Mouse (Mus musculus): ENCODE measurements around the gene Kin.

The Kin gene

DNA sequence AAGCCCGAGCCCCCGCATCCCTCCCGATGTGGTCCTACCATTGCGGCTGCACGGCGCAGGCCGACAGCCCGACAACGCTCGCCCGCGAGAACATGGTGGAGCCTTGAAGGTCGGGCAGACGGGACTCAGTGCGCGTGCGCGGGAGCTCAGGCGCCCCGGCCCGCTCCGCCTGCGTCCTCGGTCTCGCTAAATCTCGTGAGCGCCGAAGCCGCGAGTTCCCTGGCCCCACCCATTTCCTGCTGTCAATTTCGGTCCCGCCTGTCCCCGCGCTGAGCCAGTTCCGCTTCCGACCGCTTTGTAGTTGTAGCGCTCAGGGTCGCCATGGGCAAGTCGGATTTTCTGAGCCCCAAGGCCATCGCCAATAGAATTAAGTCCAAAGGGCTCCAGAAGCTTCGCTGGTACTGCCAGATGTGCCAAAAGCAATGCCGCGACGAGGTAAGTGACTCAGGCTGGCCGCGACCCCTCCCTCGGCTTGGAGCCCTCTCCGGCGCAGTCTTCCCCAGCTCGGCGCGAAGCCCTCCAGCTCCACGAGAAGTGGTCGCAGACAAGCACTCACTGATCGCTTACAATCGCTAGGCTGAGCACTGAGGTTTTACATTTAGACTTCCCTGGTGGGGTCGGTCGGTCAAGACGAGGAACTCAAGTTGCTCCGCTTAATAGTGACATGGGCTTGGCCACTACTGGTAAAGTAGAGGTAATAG is at the start of gene Kin, which contains the start of gene Atp5c1:
Gene Kin (plus strand): TSS at position 284 of the 701 bp plus-strand sequence.
Gene Atp5c1 (minus strand): TSS at position 201 of the 701 bp plus-strand sequence.
- peak; percentile 94 for DNase-seq (ENCODE audit: low spot score)

DNA sequence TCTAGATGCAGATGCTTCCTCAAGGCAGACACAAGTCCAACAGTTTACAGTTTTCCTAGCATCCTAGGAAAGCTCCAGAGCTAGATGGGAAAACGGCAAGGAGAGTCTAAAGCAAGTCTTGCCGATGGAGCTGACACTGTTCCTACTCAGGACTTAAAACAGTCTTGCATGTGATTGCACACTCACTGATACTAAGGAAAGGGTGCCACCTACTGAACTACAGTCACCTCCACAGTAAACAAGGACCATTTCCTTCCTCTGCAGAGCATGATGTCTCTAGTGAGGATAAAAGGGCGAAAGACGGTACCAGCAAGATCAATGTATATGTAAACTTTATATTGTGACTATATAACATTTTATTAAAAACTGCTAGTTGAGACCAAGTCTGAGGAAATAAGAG is 46.7 kb upstream of the Kin start:
- DNase-seq (ENCODE audit: low spot score): no peak

GRCm38 (mm10) chr2:10034976-10035375 is 45.4 kb upstream of the Kin start:
- DNase-seq (ENCODE audit: low spot score): no peak

- no peak for DNase-seq (ENCODE audit: low spot score)
These were observed 32.5 kb upstream of the Kin start for GRCm38 (mm10) chr2:10047758-10048436.

DNA sequence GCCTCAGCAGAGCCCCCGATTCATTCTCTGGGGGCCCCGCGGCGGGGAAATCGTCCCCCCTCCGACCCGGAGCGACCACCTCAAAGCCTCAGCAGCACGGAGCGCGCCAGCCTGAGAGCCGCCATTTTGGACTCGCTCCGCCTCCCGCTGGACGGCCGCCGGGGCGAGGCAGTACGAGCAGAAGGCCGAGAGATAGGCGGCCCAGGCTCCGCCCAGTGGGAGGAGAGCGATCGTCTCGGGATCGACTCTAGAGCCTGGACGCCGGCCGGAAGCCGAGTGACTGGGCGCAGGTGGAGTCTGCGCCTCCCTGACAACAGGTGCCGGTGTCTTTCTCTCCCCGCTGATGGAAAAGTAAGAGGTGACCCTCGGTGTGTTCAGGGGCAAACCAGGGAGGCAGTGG is 31.9 kb upstream of the Kin start, which contains the start of gene Taf3:
Gene Taf3 (minus strand): TSS at position 136 of the 400 bp plus-strand sequence.
- DNase-seq (ENCODE audit: low spot score): peak; percentile 83

- no peak for DNase-seq (ENCODE audit: low spot score)
These were observed 30.9 kb upstream of the Kin start for GRCm38 (mm10) chr2:10049456-10049855.

- DNase-seq (ENCODE audit: low spot score): peak; percentile 54
These were observed 29.5 kb upstream of the Kin start for GRCm38 (mm10) chr2:10050878-10051277.

DNA sequence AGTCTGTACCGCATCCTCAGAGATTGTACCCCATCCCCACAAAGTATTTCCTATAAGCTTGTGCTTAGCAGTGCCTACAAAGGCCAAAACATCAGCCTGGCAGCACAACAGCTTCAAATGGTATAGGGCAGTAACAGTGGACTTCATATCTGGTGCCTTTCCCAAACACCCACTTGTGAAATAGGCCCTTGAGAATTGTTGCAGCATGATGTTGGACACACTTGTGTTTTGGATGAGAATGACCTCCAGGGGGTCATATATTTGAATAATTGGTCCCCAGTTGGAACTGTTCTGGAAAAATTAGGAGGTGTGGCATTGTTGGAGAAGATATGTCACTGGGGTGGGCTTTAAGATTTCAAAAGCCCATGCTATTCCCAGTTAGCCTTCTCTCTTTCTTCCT is 28.4 kb upstream of the Kin start:
- DNase-seq (ENCODE audit: low spot score): no peak

DNA sequence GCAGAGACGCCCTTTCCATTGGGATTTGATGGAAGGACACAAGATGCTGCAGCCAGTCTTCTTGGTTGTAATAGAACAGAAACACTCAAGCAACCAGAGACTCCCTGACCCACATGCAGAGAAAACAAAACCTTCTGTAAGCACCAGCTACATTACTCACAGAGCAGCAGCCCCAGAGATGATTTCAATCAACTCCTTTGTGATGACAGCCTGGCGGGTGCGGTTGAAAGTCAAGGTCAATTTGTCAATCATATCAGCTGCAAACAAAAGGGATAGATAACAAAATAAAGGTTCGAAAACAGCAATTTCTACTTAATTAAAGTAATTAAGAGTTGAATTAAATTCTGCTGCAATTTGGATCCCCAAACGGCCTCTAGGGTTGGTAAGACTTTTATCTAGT is 21.6 kb upstream of the Kin start:
- no peak for DNase-seq (ENCODE audit: low spot score)

DNA sequence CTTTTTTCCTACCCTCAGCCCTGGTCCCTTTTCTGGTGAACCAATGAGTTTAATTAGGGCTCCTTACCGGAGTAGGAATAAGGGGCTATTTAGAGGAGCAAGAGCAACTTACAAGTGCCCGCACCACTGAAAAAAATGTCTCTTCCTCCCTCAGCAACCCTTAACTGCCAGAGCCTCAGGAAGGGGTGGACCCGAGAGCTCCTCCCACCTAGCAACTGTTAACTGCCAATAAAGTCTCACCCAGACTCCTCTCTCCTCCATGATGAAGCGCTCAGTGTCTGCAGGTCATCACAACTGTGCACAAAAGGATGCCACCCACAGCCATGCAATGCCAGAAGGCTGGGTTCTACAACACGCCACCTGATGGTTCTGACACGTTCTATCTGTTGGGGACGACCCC is 8.6 kb upstream of the Kin start:
- no peak for DNase-seq (ENCODE audit: low spot score)

DNA sequence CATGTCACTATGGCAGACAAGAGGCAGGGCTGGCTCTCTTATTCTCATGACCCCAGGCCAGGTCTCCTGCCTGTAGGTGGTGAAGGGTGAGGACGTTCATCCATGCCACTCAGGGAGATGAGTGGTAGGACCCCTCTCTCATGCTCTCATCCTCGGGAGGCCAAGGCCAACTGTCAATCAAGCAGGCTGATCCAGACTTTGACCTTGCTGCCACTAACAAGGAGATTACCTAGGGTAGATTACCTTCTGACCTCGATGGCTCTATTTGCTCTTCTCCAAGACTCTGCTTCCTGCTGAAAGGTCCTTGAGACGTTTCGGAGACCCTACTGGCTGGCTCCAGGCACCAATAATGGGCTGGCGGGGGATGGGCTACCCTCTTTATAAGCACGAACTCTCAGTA is 5.9 kb upstream of the Kin start:
- DNase-seq (ENCODE audit: low spot score): no peak

DNA sequence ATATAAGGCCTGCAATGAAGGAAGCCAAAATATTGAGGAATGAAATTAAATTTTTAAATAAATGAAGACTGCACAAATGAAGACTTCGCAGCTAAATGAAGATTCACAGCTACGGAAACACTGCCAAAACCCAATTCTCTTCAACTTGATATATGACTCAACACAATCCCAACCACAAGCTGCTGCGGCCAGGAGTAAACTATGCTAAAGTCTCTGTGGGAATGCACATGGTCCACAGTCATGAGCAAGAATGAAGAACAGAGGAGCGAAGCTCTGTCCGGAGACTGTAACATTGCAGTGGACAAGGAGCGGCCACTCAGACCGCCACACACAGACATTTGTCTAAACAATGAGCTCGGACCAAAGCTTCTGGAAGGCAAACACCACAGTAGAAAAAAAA is 3.7 kb upstream of the Kin start:
- DNase-seq (ENCODE audit: low spot score): no peak

DNA sequence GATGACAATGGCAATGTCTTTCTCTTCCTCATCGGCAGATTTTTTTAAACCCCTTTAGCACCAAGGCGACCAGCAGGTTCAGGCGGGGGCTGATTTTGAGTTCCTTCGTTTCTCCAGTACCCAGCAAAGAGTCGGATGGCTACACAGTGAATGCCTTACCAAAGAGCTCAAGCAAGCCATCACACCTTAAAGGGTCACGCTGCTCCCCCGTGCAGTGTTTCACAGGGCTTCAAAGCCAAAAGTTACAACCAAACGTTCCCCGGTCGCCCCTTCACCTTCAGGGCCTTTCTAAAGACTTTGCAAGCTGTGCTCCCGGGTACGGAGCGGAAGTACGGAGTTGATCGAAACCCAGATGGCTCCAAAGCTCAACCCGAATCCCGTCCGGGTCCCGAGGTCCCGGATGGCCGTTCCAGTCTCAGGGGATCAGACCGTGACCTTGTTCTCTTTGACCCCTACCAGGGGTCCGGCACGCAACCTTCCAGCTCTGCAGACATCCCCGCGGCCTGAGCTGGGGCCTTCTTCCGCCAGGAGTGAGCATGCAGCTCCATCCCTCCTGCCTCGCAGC is 566 bp upstream of the Kin start:
- DNase-seq (ENCODE audit: low spot score): no peak

DNA sequence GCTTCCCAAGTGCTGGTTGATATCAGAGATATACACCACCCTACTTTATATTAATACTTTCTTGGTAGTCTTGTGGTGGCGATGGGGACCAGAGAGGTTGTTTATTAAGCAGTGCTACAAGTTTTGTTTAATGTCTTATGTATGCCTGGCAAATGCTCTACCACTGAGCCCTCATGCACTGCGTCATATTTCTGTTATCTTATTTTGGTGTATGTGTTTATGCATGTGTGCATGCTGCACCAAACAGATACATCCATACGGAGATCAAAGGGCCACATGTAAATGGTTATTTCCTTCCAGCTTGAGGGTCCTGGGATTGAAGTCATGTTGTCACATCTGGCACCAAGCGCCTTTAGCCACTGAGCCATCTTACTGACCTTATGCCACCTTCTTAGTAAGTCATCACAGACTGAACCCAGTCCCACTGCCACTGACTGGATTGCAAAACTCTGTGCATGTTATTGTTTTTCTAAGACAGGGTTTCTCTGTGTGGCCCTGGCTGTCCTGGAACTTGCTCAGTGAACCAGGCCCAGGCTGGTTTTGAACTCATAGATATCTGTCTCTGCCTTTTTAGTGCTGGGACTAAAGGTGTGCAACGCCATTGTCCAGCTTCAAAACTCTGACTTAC is 1.2 kb downstream of the Kin start:
- DNase-seq (ENCODE audit: low spot score): no peak

- no peak for DNase-seq (ENCODE audit: low spot score)
These were observed 2.3 kb downstream of the Kin start for GRCm38 (mm10) chr2:10082737-10083136.

DNA sequence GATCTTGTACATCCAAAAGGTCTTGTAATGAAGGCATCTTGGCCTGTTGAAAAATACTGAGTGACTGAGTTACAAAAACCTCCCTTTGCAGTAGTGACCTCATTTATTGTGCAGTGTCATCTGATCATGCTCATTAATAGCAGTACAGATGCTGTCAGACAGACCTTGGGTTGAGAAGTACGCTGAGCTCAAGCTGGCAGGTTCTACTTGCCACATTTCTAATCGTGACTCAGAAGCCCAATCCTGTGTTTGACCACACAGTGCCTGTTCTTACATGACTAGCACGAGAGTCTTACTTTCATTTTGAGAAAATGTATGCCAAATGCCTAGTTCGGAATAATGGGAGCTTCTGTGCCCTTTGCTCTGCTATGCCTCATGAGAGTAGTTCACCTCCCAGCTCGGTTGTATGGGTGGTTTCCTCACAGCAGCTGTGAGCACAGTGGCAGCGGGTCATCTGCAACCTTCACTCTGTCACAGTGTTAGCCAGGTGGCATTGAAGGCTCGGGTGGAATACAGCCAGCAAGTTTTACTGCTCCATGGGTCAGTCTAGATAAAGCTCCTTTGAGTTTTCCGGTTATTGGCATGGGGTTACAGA is 7.0 kb downstream of the Kin start:
- no peak for DNase-seq (ENCODE audit: low spot score)

GRCm38 (mm10) chr2:10094327-10095100 is 14.1 kb downstream of the Kin start:
- DNase-seq (ENCODE audit: low spot score): no peak

DNA sequence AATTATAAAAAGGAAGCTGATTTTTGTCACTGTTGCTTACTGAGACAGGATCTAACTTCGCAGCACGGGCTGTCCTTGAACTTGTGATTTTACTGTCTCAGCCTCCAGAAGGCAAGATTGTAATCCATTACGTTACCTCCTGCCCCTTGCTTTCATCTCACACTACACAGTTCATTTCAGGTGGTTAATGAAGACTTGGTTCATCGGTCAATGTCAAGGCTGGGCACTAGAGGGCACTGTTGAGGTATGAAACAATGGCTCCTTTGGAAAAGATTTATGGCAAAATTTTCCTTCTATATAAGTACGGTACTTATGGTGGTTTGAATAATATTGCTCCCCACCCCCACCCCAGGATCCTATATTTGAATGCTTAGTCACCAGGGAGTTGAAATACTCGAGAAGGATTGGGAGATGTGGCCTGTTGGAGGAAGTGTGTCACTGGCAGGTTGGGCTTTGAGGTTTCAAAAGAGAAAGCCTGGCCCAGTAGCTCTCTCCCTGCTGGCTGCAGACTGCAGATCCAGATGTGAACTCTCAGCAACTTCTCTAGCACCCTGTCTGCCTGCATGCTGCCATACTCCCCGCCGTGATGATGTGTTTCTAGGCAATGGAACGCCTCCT is 18.3 kb downstream of the Kin start:
- DNase-seq (ENCODE audit: low spot score): no peak

- no peak for DNase-seq (ENCODE audit: low spot score)
These were observed 20.1 kb downstream of the Kin start for GRCm38 (mm10) chr2:10100471-10100870.

DNA sequence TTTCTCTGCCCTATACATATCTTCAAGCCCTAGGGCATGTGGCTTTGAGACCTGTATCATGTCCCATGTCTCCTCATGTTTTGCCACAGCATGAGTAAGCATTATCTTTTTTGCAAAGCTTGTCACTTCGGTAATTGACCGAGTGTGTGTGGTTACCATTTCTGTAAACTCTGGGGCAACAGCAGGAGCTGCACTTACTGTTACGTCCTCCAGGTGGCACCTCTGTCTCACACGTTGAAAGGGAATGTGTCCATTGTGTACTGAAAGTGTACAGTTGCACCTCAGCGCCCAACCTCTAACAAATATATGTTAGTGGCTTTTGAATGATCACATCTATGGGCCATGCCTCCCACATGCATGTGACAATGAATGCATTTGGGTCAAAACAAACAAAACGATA is 20.8 kb downstream of the Kin start:
- peak; percentile 38 for DNase-seq (ENCODE audit: low spot score)

- DNase-seq (ENCODE audit: low spot score): no peak
These were observed 28.3 kb downstream of the Kin start for GRCm38 (mm10) chr2:10108535-10109189.

All from left cerebral cortex, adult 11 months (tissue).